Mouse (Mus musculus) effector memory CD4-positive, alpha-beta T cell, adult 5 months (primary cell): ENCODE data around the gene Foxf2. TPM values are rescaled to one million over a fixed set of nuclear protein-coding genes. Genes with fewer than 3 reads are reported as not detected.

Source experiments
- polyA plus RNA-seq: library from polyadenylated mRNA; unstranded; fragments of 100-300 nt; shearing (Covaris generic); gene quantifications from one replicate; pipeline ENCODE4 v1.2.1, GENCODE M21; 2017

The Foxf2 gene
- polyA plus RNA-seq = not detected

DNA sequence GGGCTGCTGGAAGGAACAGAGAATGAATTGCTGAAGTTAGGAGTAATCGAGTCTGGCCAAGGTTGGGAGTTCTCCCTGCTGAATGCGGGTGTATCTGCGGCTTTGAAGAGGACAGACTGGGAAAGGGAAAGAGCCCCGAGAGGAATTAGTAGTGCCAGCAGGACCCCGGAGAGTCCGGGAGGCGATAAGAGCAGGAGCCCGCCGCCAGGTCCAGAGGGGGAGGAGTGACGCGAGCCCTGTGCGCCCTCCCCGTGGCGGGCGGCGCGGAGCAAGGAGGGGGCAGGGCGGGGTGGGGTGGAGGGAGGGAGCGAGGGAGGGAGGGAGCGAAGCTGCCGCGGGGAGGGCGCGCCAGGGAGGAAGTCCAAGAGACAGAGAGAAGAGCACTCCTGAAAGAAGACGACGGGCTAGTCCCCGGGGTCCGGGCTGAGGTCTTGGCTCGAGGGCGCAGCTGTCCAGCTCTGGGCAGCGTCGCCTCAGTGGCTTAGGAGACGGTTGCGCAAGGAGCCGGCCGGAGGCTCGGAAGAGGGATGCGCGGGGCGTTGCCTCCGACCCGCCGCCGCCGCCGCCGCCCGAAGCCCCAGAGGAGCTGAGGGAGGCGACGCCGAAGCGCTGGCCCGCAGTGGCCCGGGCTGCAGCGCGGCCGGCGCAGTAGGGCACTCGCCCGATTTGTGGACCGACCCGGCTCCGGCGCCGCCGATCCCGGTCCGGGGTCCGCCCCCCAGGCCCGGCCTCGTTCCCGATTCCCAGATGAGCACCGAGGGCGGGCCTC lies at the start of gene Foxf2:
Foxf2 (plus strand) TSS at position 484 of the 769 bp plus-strand sequence.

Other genes starting within 250 kb of the Foxf2 start
- 0.62 TPM for gene Foxq1, start 69.7 kb upstream of the Foxf2 start, polyA plus RNA-seq
- not detected for gene A530084C06Rik, start 66.5 kb upstream of the Foxf2 start, polyA plus RNA-seq
- gene Foxc1, start 180.8 kb downstream of the Foxf2 start, polyA plus RNA-seq = 0.09 TPM